Mouse (Mus musculus) bone marrow macrophage, adult 2 months (primary cell): ENCODE measurements at regions not wholly inside any gene's neighbourhood (a gene's known extent, or its start where the extent isn't known, plus 50 kb on each side); places are given as distances from the start of the nearest gene placed in this dataset.

Experiments used
- CTCF ChIP-seq: IDR thresholded peaks from 2 replicates; pipeline ENCODE4 v1.5.1; 2012; ENCODE audit warnings: low read depth, mild to moderate bottlenecking, low read length, moderate library complexity
- POLR2A ChIP-seq: IDR thresholded peaks from 2 replicates; pipeline ENCODE4 v1.6.1; 2012; ENCODE audit warnings: mild to moderate bottlenecking, low read depth, low read length, borderline replicate concordance

DNA sequence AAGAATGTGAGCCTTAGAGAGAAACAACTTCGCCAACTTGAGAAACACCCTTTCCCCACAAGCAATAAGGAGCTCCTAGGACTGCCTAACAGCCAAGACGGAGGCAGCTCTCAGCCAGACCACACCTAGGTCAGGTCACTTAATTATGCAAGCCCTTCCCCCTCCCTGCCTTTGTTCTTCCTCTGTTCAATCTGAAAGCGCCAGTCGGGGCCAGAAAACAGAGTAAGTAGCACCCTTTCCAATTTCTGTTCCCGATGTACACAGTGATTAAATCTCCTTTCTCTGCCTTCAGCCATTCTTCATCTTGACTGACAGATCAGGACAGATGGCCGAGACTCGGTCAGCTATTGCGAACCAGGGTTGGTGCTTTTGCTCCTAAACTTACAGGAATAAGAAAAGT lies 177.0 kb upstream of the Sfrp2 start:
- TF ChIP-seq POLR2A (no peak), CTCF (no peak)
